Mouse (Mus musculus) heart, embryonic 11.5 days (tissue): ENCODE data around the gene Plekhd1. TPM values are rescaled to one million over a fixed set of nuclear protein-coding genes. Genes with fewer than 3 reads are reported as not detected.

Experiments used
- ATAC-seq: fragments of 200-750 bp; cut with Nextera tagmentation; replicated peaks from 2 replicates; pipeline ENCODE4 v1.8.0; 2017; ENCODE audit warnings: moderate library complexity; ENCODE audit not compliant: insufficient number of reproducible peaks, low FRiP score, low TSS enrichment
- H3K27ac ChIP-seq: fragments of 300-500 bp; sonication (generic); 2 replicates; pipeline ENCODE4 v1.5.1; 2014; ENCODE audit warnings: mild to moderate bottlenecking, low read depth, low read length
- H3K27me3 ChIP-seq: fragments of 300-500 bp; sonication (generic); 2 replicates; pipeline ENCODE4 v1.6.1; 2014; ENCODE audit warnings: mild to moderate bottlenecking, low read length, mixed read lengths; ENCODE audit not compliant: control insufficient read depth, insufficient read depth
- H3K36me3 ChIP-seq: fragments of 300-500 bp; sonication (generic); 2 replicates; pipeline ENCODE4 v1.6.1; 2014; ENCODE audit warnings: mild to moderate bottlenecking, low read length, moderate library complexity, mixed read lengths; ENCODE audit not compliant: control insufficient read depth, insufficient read depth
- H3K4me1 ChIP-seq: fragments of 300-500 bp; sonication (generic); 2 replicates; pipeline ENCODE4 v1.6.1; 2014; ENCODE audit warnings: low read length; ENCODE audit not compliant: control insufficient read depth, insufficient read depth
- H3K4me2 ChIP-seq: fragments of 300-500 bp; sonication (generic); 2 replicates; pipeline ENCODE4 v1.6.1; 2014; ENCODE audit warnings: mild to moderate bottlenecking, moderate library complexity
- H3K4me3 ChIP-seq: fragments of 300-500 bp; sonication (generic); 2 replicates; pipeline ENCODE4 v1.5.1; 2014; ENCODE audit warnings: low read depth, low read length
- H3K9ac ChIP-seq: fragments of 300-500 bp; sonication (generic); 2 replicates; pipeline ENCODE4 v1.6.1; 2014; ENCODE audit warnings: mild to moderate bottlenecking, low read depth, low read length, moderate library complexity
- H3K9me3 ChIP-seq: fragments of 300-500 bp; sonication (generic); replicated peaks from 2 replicates; pipeline ENCODE4 v1.6.1; 2016; ENCODE audit warnings: low read length; ENCODE audit not compliant: control insufficient read depth
- WGBS: fragments of 180-500 bp; shearing (Covaris S2); extraction: QIAGEN DNeasy Blood & Tissue Kit; methylation state at CpG from one replicate; pipeline ENCODE4 v1.1.7; 2014; ENCODE audit not compliant: insufficient replicate concordance; 5-methylcytosine and 5-hydroxymethylcytosine counted together
- polyA plus RNA-seq: library from polyadenylated mRNA; unstranded; fragments of >200 nt; fragmentation: Nextera tagmentation; extraction: Ambion mirVana; gene quantifications from 2 replicates; pipeline ENCODE4 v1.2.1, GENCODE M21; 2014

The Plekhd1 gene
- polyA plus RNA-seq, 1 experiment from 2014 or later, result 0.67 TPM

DNA sequence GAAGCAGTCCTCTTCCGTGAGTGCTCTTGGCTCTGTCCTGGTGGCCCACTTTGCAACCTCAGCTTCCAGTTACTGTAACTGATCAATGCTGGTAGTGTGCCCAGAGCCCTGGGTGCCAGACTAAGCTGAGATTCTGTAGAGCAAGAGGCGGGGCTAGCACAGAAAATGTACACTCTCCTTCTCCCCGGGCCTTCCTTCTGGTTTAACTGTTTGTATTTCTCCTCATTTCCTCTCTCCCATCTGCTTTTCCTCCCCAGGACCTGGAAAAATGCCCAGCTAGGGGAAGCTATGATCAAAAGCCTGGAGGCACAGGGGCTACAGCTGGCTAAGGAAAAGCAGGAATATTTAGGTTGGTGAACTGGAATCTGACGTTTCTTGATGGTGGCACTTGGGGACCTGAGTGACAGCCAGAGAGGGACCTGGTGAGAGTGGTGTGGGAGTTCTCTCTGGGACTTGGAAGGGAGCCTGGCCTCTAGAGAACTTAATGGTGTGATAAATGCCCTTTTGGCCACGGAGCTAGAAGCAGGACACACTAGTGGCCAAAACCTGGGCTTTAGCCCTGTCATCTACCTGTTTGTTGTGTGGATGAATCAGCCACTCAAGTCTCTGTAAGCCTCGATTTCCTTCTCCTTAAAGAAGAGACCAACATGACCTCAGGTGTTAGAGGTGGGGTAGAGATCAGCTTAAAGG, 14.7 kb downstream of the Plekhd1 start:
- H3K27me3 ChIP-seq, result no peaks in the 10 kb centered on the region; the same call in 1 of the 2 replicates
- no peak overlapping the region for H3K4me2 ChIP-seq
- H3K9me3 ChIP-seq, result no peaks in the 10 kb centered on the region
- no peaks in the 10 kb centered on the region for H3K36me3 ChIP-seq
- ATAC-seq, result no peak
- no peak overlapping the region for H3K4me3 ChIP-seq
- H3K9ac ChIP-seq, result no peak overlapping the region
- H3K27ac ChIP-seq, result no peak overlapping the region
- H3K4me1 ChIP-seq, result peaks cover 6% of the 10 kb centered on the region; the same call in 1 of the 2 replicates
- 61% methylated on average over 6 of the region's 6 CpGs for WGBS

DNA sequence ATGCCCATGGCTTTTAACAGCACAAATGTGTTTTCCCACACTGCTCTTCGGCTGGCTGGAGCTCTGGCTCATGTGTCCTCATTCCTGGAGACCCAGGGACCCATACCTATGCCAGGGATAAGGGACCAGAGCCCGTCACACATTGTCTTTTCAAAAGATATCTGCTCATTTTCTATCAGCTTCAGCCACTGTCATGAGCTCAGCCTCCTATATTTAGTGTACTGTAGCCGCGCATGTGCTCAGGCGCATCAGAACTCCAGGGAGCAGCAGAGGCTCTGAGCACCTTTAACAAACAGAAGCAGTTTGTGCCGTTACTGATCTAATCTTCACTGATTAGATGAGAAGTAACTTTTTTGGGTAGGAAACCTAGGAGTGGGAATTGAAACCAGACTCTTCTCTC, 23.5 kb downstream of the Plekhd1 start:
- Histone ChIP-seq H3K27me3 (peaks cover 6% of the 10 kb centered on the region; the same call in 1 of the 2 replicates), H3K9ac (no peak overlapping the region), H3K27ac (no peak overlapping the region), H3K36me3 (no peaks in the 10 kb centered on the region), H3K4me3 (no peak overlapping the region), H3K4me2 (no peak overlapping the region), H3K9me3 (no peaks in the 10 kb centered on the region), H3K4me1 (0 out of 2 replicates have a peak, but pooled peaks cover 3% of the 10 kb centered on the region)
- no peak for ATAC-seq
- WGBS, result 30% methylated on average over 6 of the region's 6 CpGs

DNA sequence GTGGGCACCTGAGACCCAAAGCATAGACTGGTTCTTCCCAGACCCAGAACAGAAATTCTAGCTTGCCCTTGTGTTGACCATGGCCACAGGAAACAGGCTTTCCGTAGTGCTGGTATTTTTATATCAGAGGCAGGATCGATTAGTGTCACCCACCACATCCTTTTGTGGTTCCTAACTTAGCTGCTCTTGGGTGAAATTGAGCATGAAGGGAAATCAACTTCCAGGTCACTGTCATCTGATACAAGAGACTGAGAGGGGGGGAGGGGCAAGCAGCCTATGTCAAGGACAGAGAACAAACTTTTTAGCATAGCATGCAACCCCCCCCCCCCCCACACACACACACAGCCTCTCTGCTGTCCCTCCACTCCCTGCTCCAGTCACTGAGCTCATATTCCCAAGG, 26.8 kb downstream of the Plekhd1 start:
- 0 out of 2 replicates have a peak, but pooled peaks cover 3% of the 10 kb centered on the region for H3K4me1 ChIP-seq
- no peaks in the 10 kb centered on the region for H3K9me3 ChIP-seq
- H3K4me2 ChIP-seq, result no peak overlapping the region
- H3K27me3 ChIP-seq, result 0 out of 2 replicates have a peak, but pooled peaks cover 6% of the 10 kb centered on the region
- H3K36me3 ChIP-seq, result no peaks in the 10 kb centered on the region
- no peak overlapping the region for H3K4me3 ChIP-seq
- no peak overlapping the region for H3K27ac ChIP-seq
- 79% methylated on average over 2 of the region's 2 CpGs for WGBS
- no peak for ATAC-seq
- no peak overlapping the region for H3K9ac ChIP-seq

GRCm38 (mm10) chr12:80720507-80720906, 28.1 kb downstream of the Plekhd1 start:
- H3K4me3 ChIP-seq, result no peak overlapping the region
- 82% methylated on average over 12 of the region's 12 CpGs for WGBS
- peaks cover 10% of the 10 kb centered on the region; the same call in 1 of the 2 replicates for H3K27me3 ChIP-seq
- no peak for ATAC-seq
- H3K27ac ChIP-seq, result no peak overlapping the region
- no peak overlapping the region for H3K4me2 ChIP-seq
- no peak overlapping the region for H3K9ac ChIP-seq
- H3K9me3 ChIP-seq, result no peaks in the 10 kb centered on the region
- no peaks in the 10 kb centered on the region for H3K36me3 ChIP-seq
- 0 out of 2 replicates have a peak, but pooled peaks cover 3% of the 10 kb centered on the region for H3K4me1 ChIP-seq

DNA sequence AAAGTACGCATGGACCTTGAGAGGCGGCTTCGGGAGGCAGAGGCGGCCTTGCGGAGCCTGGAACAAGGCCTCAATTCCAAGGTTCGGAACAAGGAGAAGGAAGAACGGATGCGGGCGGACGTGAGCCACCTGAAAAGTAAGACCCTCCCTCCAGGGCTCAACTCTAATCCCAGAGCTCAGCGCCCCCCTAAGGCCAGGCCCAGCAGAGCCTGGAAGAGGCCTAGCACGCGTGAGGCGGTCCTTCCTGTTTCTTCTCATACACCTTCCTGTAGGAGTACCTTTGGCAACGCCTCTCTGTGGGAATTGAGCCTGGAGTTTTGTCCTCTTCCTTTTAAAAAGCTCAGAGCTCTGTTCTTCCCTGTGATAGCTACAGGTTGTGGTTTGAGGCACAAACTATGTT, 29.1 kb downstream of the Plekhd1 start:
- WGBS, result 71% methylated on average over 15 of the region's 15 CpGs
- H3K9ac ChIP-seq, result no peak overlapping the region
- no peaks in the 10 kb centered on the region for H3K36me3 ChIP-seq
- H3K9me3 ChIP-seq, result no peaks in the 10 kb centered on the region
- no peak overlapping the region for H3K27ac ChIP-seq
- ATAC-seq, result no peak
- H3K4me3 ChIP-seq, result no peak overlapping the region
- H3K27me3 ChIP-seq, result peaks cover 10% of the 10 kb centered on the region; the same call in 1 of the 2 replicates
- no peak overlapping the region for H3K4me2 ChIP-seq
- H3K4me1 ChIP-seq, result 0 out of 2 replicates have a peak, but pooled peaks cover under 1% of the 10 kb centered on the region

GRCm38 (mm10) chr12:80724853-80725559, 32.6 kb downstream of the Plekhd1 start:
- H3K27me3 ChIP-seq, result peaks cover 8% of the 10 kb centered on the region; the same call in 1 of the 2 replicates

GRCm38 (mm10) chr12:80728207-80728606, 35.8 kb downstream of the Plekhd1 start:
- H3K9ac ChIP-seq, result no peak overlapping the region
- no peaks in the 10 kb centered on the region for H3K4me1 ChIP-seq
- H3K9me3 ChIP-seq, result no peaks in the 10 kb centered on the region
- no peak overlapping the region for H3K4me3 ChIP-seq
- H3K36me3 ChIP-seq, result no peaks in the 10 kb centered on the region
- peaks cover 8% of the 10 kb centered on the region; the same call in 1 of the 2 replicates for H3K27me3 ChIP-seq
- no peak overlapping the region for H3K27ac ChIP-seq
- WGBS, result 10% methylated on average over 1 of the region's 1 CpGs
- ATAC-seq, result no peak
- H3K4me2 ChIP-seq, result no peak overlapping the region

More at GRCm38 (mm10) chr12:80724853-80725559, 32.6 kb downstream of the Plekhd1 start:
- no peak overlapping the region for H3K27ac ChIP-seq
- no peak for ATAC-seq
- WGBS, result 31% methylated on average over 10 of the region's 10 CpGs
- no peaks in the 10 kb centered on the region for H3K36me3 ChIP-seq
- H3K9ac ChIP-seq, result no peak overlapping the region
- H3K4me1 ChIP-seq, result no peaks in the 10 kb centered on the region
- no peak overlapping the region for H3K4me3 ChIP-seq
- no peak overlapping the region for H3K4me2 ChIP-seq
- H3K9me3 ChIP-seq, result no peaks in the 10 kb centered on the region

DNA sequence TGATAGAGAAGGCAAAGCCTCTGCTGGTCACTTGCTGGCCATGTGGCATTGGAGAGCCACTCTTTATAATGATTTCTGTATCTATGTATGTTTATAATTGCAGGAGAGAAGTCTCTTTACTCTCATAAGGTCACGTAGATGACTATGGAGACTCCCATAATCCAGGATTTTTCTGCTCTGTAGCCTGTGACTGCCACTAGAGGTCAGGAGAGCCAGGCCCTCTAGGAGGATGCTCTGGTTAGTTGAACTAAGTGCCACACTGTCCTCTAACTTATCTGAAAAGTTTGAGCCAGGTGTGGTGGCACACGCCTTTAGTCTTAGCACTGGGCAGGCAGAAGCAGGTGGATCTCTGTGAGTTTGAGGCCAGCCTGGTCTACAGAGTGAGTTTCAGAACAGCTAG, 36.4 kb downstream of the Plekhd1 start:
- Histone ChIP-seq H3K27me3 (peaks cover 8% of the 10 kb centered on the region; the same call in 1 of the 2 replicates), H3K4me2 (no peak overlapping the region), H3K4me3 (no peak overlapping the region), H3K9ac (no peak overlapping the region), H3K9me3 (no peaks in the 10 kb centered on the region), H3K27ac (no peak overlapping the region), H3K36me3 (no peaks in the 10 kb centered on the region), H3K4me1 (no peaks in the 10 kb centered on the region)
- 38% methylated on average over 2 of the region's 2 CpGs for WGBS
- no peak for ATAC-seq
